Mouse (Mus musculus): Measurements from ENCODE around the gene Npepl1. TPM values are rescaled to one million over a fixed set of nuclear protein-coding genes. Genes with fewer than 3 reads are reported as not detected.

Npepl1 gene
- polyA plus RNA-seq, 1 experiment from 2014 or later: 43.2 TPM

DNA sequence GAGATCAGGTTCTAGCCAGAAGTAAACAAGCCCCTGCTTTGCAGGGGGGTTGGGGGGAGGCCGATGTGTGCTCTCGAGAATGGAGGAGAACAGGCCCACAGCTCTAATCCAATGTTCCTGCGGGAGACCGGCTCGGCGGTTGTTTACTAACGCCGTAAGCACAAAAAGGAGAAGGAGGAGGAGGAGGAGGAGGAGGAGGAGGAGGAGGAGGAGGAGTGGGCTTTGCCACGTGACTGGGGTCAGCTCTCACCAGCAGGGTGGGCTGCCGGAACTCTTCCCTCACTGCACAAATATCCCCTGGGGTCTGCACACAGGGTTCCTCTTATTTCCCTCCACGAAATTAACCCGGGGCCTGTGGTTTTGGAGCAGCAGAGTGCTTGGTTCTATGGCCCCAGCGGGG lies 35.5 kb upstream of the Npepl1 start:
- no peaks in the 10 kb centered on the region for H3K9me3 ChIP-seq (ENCODE audit: control insufficient read depth, low read length)
- DNase-seq (ENCODE audit: low spot score): peak; percentile 71
- peak overlapping the region; percentile 36 for H3K4me3 ChIP-seq (ENCODE audit: low read depth, low read length)
- peak overlapping the region; percentile 94 for H3K4me2 ChIP-seq (ENCODE audit: low read depth)
- no peaks in the 10 kb centered on the region for H3K36me3 ChIP-seq (ENCODE audit: control insufficient read depth, insufficient read depth, low read length)
- peak overlapping the region; percentile 91 for H3K27ac ChIP-seq (ENCODE audit: low read depth, low read length)
- peak overlapping the region; percentile 77 for H3K9ac ChIP-seq (ENCODE audit: low read length)
- WGBS: 0% methylated on average over 8 of the region's 13 CpGs
- ATAC-seq (ENCODE audit: insufficient read depth, low FRiP score, low TSS enrichment): peak; percentile 49
- H3K27me3 ChIP-seq (ENCODE audit: control insufficient read depth, insufficient read depth, low read length): no peaks in the 10 kb centered on the region
- H3K4me1 ChIP-seq (ENCODE audit: control insufficient read depth, insufficient read depth, low read length): peaks cover 16% of the 10 kb centered on the region

DNA sequence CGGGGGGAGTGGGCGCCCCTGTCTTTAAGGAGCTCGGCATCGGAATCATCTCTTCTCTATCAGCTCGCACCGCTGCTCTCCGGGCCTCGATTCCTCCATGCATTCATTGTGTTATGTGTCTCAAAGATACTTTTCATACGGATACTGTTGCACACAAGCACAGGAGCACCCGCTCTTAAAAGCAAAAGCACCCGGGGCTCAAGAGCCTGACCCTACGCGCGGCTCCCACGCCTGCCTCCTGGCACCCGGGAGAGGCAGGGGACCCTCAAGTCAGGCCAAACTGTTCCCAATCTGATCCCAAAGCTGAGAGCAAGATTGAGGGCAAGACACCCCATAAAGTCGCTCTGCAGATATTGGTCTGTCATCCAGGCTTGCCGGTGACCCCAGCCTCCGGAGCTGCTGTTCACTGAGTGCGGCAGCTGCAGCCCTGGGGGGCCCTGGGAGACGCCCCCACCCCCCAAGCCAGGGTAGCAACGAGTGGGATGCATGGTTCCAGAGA lies 35.0 kb upstream of the Npepl1 start:
- ATAC-seq (ENCODE audit: insufficient read depth, low FRiP score, low TSS enrichment) (0 out of 2 replicates have a peak, but pooled peaks have one; percentile 1), DNase-seq (ENCODE audit: low spot score) (no peak)
- Histone ChIP-seq H3K9ac (ENCODE audit: low read length) (peak overlapping the region; percentile 77), H3K36me3 (ENCODE audit: control insufficient read depth, insufficient read depth, low read length) (no peaks in the 10 kb centered on the region), H3K4me3 (ENCODE audit: low read depth, low read length) (peak overlapping the region; percentile 36), H3K4me1 (ENCODE audit: control insufficient read depth, insufficient read depth, low read length) (peaks cover 16% of the 10 kb centered on the region), H3K9me3 (ENCODE audit: control insufficient read depth, low read length) (no peaks in the 10 kb centered on the region), H3K4me2 (ENCODE audit: low read depth) (peak overlapping the region; percentile 94), H3K27ac (ENCODE audit: low read depth, low read length) (peak overlapping the region; percentile 91), H3K27me3 (ENCODE audit: control insufficient read depth, insufficient read depth, low read length) (no peaks in the 10 kb centered on the region)
- 1% methylated on average over 22 of the region's 22 CpGs for WGBS

GRCm38 (mm10) chr2:174075673-174076432 lies 34.3 kb upstream of the Npepl1 start, which contains the start of gene Stx16:
TSS of gene Stx16 (plus strand) at chr2:174076308.
- Histone ChIP-seq H3K4me1 (ENCODE audit: control insufficient read depth, insufficient read depth, low read length) (peaks cover 19% of the 10 kb centered on the region), H3K27ac (ENCODE audit: low read depth, low read length) (peak within 1 kb of the TSS; percentile 91), H3K36me3 (ENCODE audit: control insufficient read depth, insufficient read depth, low read length) (no peaks in the 10 kb centered on the region), H3K9ac (ENCODE audit: low read length) (peak within 1 kb of the TSS; percentile 77), H3K9me3 (ENCODE audit: control insufficient read depth, low read length) (no peaks in the 10 kb centered on the region), H3K4me3 (ENCODE audit: low read depth, low read length) (peak within 1 kb of the TSS; percentile 73), H3K4me2 (ENCODE audit: low read depth) (peak within 1 kb of the TSS; percentile 94), H3K27me3 (ENCODE audit: control insufficient read depth, insufficient read depth, low read length) (no peaks in the 10 kb centered on the region)
- WGBS: under 1% methylated on average over 32 of the region's 32 CpGs
- DNase-seq (ENCODE audit: low spot score) (peak; percentile 93), ATAC-seq (ENCODE audit: insufficient read depth, low FRiP score, low TSS enrichment) (peak; percentile 83)

- H3K4me1 ChIP-seq (ENCODE audit: control insufficient read depth, insufficient read depth, low read length): peaks cover 22% of the 10 kb centered on the region
- under 1% methylated on average over 22 of the region's 22 CpGs for WGBS
- peak overlapping the region; percentile 94 for H3K4me2 ChIP-seq (ENCODE audit: low read depth)
- H3K4me3 ChIP-seq (ENCODE audit: low read depth, low read length): peak overlapping the region; percentile 73
- H3K27ac ChIP-seq (ENCODE audit: low read depth, low read length): peak overlapping the region; percentile 91
- DNase-seq (ENCODE audit: low spot score) (no peak), ATAC-seq (ENCODE audit: insufficient read depth, low FRiP score, low TSS enrichment) (peak; percentile 40)
- H3K9ac ChIP-seq (ENCODE audit: low read length): peak overlapping the region; percentile 75
- H3K36me3 ChIP-seq (ENCODE audit: control insufficient read depth, insufficient read depth, low read length): no peaks in the 10 kb centered on the region
- H3K9me3 ChIP-seq (ENCODE audit: control insufficient read depth, low read length): no peaks in the 10 kb centered on the region
- H3K27me3 ChIP-seq (ENCODE audit: control insufficient read depth, insufficient read depth, low read length): no peaks in the 10 kb centered on the region
Measured at GRCm38 (mm10) chr2:174076433-174076824, 33.7 kb upstream of the Npepl1 start.

- Histone ChIP-seq H3K9ac (ENCODE audit: low read length) (peak overlapping the region; percentile 75), H3K27me3 (ENCODE audit: control insufficient read depth, insufficient read depth, low read length) (no peaks in the 10 kb centered on the region), H3K9me3 (ENCODE audit: control insufficient read depth, low read length) (no peaks in the 10 kb centered on the region), H3K4me1 (ENCODE audit: control insufficient read depth, insufficient read depth, low read length) (peaks cover 22% of the 10 kb centered on the region), H3K27ac (ENCODE audit: low read depth, low read length) (peak overlapping the region; percentile 91), H3K4me3 (ENCODE audit: low read depth, low read length) (peak overlapping the region; percentile 73), H3K36me3 (ENCODE audit: control insufficient read depth, insufficient read depth, low read length) (no peaks in the 10 kb centered on the region), H3K4me2 (ENCODE audit: low read depth) (peak overlapping the region; percentile 94)
- peak; percentile 58 for DNase-seq (ENCODE audit: low spot score)
- no peak for ATAC-seq (ENCODE audit: insufficient read depth, low FRiP score, low TSS enrichment)
- under 1% methylated on average over 19 of the region's 19 CpGs for WGBS
Measured at GRCm38 (mm10) chr2:174077004-174077695, 33.0 kb upstream of the Npepl1 start.

- DNase-seq (ENCODE audit: low spot score): peak; percentile 24
- H3K36me3 ChIP-seq (ENCODE audit: control insufficient read depth, insufficient read depth, low read length): no peaks in the 10 kb centered on the region
- peaks cover 19% of the 10 kb centered on the region for H3K4me1 ChIP-seq (ENCODE audit: control insufficient read depth, insufficient read depth, low read length)
- H3K4me3 ChIP-seq (ENCODE audit: low read depth, low read length): peak overlapping the region; percentile 73
- no peaks in the 10 kb centered on the region for H3K27me3 ChIP-seq (ENCODE audit: control insufficient read depth, insufficient read depth, low read length)
- WGBS: 13% methylated on average over 10 of the region's 11 CpGs
- no peaks in the 10 kb centered on the region for H3K9me3 ChIP-seq (ENCODE audit: control insufficient read depth, low read length)
- no peak for ATAC-seq (ENCODE audit: insufficient read depth, low FRiP score, low TSS enrichment)
- peak overlapping the region; percentile 94 for H3K4me2 ChIP-seq (ENCODE audit: low read depth)
- H3K9ac ChIP-seq (ENCODE audit: low read length): peak overlapping the region; percentile 75
- peak overlapping the region; percentile 91 for H3K27ac ChIP-seq (ENCODE audit: low read depth, low read length)
Measured at GRCm38 (mm10) chr2:174077776-174078338, 32.3 kb upstream of the Npepl1 start.

- no peaks in the 10 kb centered on the region for H3K9me3 ChIP-seq (ENCODE audit: control insufficient read depth, low read length)
- no peak for DNase-seq (ENCODE audit: low spot score)
- H3K27me3 ChIP-seq (ENCODE audit: control insufficient read depth, insufficient read depth, low read length): no peaks in the 10 kb centered on the region
- H3K27ac ChIP-seq (ENCODE audit: low read depth, low read length): no peak overlapping the region
- H3K36me3 ChIP-seq (ENCODE audit: control insufficient read depth, insufficient read depth, low read length): no peaks in the 10 kb centered on the region
- WGBS: 69% methylated on average over 5 of the region's 5 CpGs
- no peak for ATAC-seq (ENCODE audit: insufficient read depth, low FRiP score, low TSS enrichment)
- H3K4me1 ChIP-seq (ENCODE audit: control insufficient read depth, insufficient read depth, low read length): peaks cover 11% of the 10 kb centered on the region
- H3K9ac ChIP-seq (ENCODE audit: low read length): no peak overlapping the region
- H3K4me3 ChIP-seq (ENCODE audit: low read depth, low read length): no peak overlapping the region
- no peak overlapping the region for H3K4me2 ChIP-seq (ENCODE audit: low read depth)
Measured at GRCm38 (mm10) chr2:174081833-174082232, 28.3 kb upstream of the Npepl1 start.

GRCm38 (mm10) chr2:174082380-174082918 lies 27.7 kb upstream of the Npepl1 start:
- no peak overlapping the region for H3K9ac ChIP-seq (ENCODE audit: low read length)
- DNase-seq (ENCODE audit: low spot score) (no peak), ATAC-seq (ENCODE audit: insufficient read depth, low FRiP score, low TSS enrichment) (no peak)
- H3K4me1 ChIP-seq (ENCODE audit: control insufficient read depth, insufficient read depth, low read length): peaks cover 6% of the 10 kb centered on the region
- H3K27ac ChIP-seq (ENCODE audit: low read depth, low read length): no peak overlapping the region
- H3K36me3 ChIP-seq (ENCODE audit: control insufficient read depth, insufficient read depth, low read length): no peaks in the 10 kb centered on the region
- no peak overlapping the region for H3K4me3 ChIP-seq (ENCODE audit: low read depth, low read length)
- H3K9me3 ChIP-seq (ENCODE audit: control insufficient read depth, low read length): no peaks in the 10 kb centered on the region
- H3K4me2 ChIP-seq (ENCODE audit: low read depth): no peak overlapping the region
- WGBS: 82% methylated on average over 3 of the region's 3 CpGs
- no peaks in the 10 kb centered on the region for H3K27me3 ChIP-seq (ENCODE audit: control insufficient read depth, insufficient read depth, low read length)
